Mouse (Mus musculus) CH12.LX (cell line): ENCODE measurements around the gene Mtmr12. TPM values are rescaled to one million over a fixed set of nuclear protein-coding genes. Genes with fewer than 3 reads are reported as not detected.

Source experiments
- DNase-seq: peaks from one replicate; pipeline ENCODE4 v3.0.0-alpha.2; 2013; ENCODE audit errors: extremely low read depth
- H3K27ac ChIP-seq: 2 replicates; pipeline ENCODE4 v1.5.1; 2012; ENCODE audit warnings: low read depth, mild to moderate bottlenecking, control low read depth, moderate library complexity; ENCODE audit not compliant: insufficient read depth
- H3K27me3 ChIP-seq: replicated peaks from 2 replicates; pipeline ENCODE3; 2012; ENCODE audit warnings: inconsistent platforms
- H3K36me3 ChIP-seq, 2 experiments: replicated peaks in 1 of 2; 2 replicates each; pipeline versions ENCODE3 to v1.6.1; 2012; ENCODE audit warnings: inconsistent platforms in 1 of 2, low read length in 1 of 2, mild to moderate bottlenecking in 1 of 2, mixed read lengths in 1 of 2, moderate library complexity in 1 of 2; ENCODE audit not compliant: control insufficient read depth in 1 of 2, insufficient read depth in 1 of 2
- H3K4me1 ChIP-seq, 2 experiments: 2 replicates each; pipeline ENCODE4 v1.6.1; 2012; ENCODE audit warnings: inconsistent platforms in 1 of 2, moderate library complexity in 1 of 2; ENCODE audit not compliant: insufficient read depth in 2 of 2, control insufficient read depth in 1 of 2
- H3K4me2 ChIP-seq: 2 replicates; pipeline ENCODE4 v1.6.1; 2012; ENCODE audit warnings: low read depth, mild to moderate bottlenecking, control low read depth; ENCODE audit not compliant: poor library complexity, insufficient read depth, severe bottlenecking
- H3K4me3 ChIP-seq, 3 experiments: fragments of 150-350 bp in 1 of 3; sonication (generic) in 1 of 3; replicated peaks in 1 of 3; 2 replicates each; pipeline versions ENCODE3 to v1.5.1; 2011 to 2012; ENCODE audit warnings: low read depth in 2 of 3, low read length in 2 of 3, mild to moderate bottlenecking in 2 of 3, moderate library complexity in 2 of 3, control low read depth in 1 of 3, improper control_type of control experiment in 1 of 3, inconsistent platforms in 1 of 3, mixed read lengths in 1 of 3; ENCODE audit not compliant: poor library complexity in 1 of 3
- H3K79me2 ChIP-seq: replicated peaks from 2 replicates; pipeline ENCODE4 v1.6.1; 2012; ENCODE audit warnings: mild to moderate bottlenecking, moderate library complexity; ENCODE audit not compliant: control insufficient read depth, poor library complexity, insufficient read depth, severe bottlenecking; ENCODE audit errors: extremely low read depth
- H3K9ac ChIP-seq: 2 replicates; pipeline ENCODE4 v1.6.1; 2012; ENCODE audit warnings: low read depth, mild to moderate bottlenecking, control low read depth, moderate library complexity; ENCODE audit not compliant: insufficient read depth
- H3K9me3 ChIP-seq: replicated peaks from 2 replicates; pipeline ENCODE3; 2012; ENCODE audit warnings: low read length, inconsistent platforms, mixed read lengths
- BHLHE40 ChIP-seq: IDR thresholded peaks from 2 replicates; pipeline ENCODE4 v1.6.1; 2011; ENCODE audit warnings: mild to moderate bottlenecking, low read depth, low read length, improper control_type of control experiment
- CHD1 ChIP-seq: IDR thresholded peaks from 2 replicates; pipeline ENCODE4 v1.6.1; 2012; ENCODE audit warnings: low read depth, low read length, improper control_type of control experiment, inconsistent platforms
- CTCF ChIP-seq, 2 experiments: IDR thresholded peaks in 1 of 2; conservative IDR thresholded peaks in 1 of 2; 2 replicates each; pipeline ENCODE4 v1.5.1; 2011 to 2012; ENCODE audit warnings: low read depth in 2 of 2, low read length in 2 of 2, improper control_type of control experiment in 1 of 2, inconsistent platforms in 1 of 2, mild to moderate bottlenecking in 1 of 2, moderate library complexity in 1 of 2
- ELF1 ChIP-seq: IDR thresholded peaks from 2 replicates; pipeline ENCODE4 v1.6.1; 2014; ENCODE audit warnings: low read depth, mild to moderate bottlenecking, inconsistent platforms, low read length, improper control_type of control experiment
- ETS1 ChIP-seq: conservative IDR thresholded peaks from 2 replicates; pipeline ENCODE4 v1.6.1; 2012; ENCODE audit warnings: low read depth, mild to moderate bottlenecking, inconsistent platforms, low read length, improper control_type of control experiment, moderate library complexity
- HCFC1 ChIP-seq: IDR thresholded peaks from 2 replicates; pipeline ENCODE4 v1.6.1; 2012; ENCODE audit warnings: low read depth, mild to moderate bottlenecking, inconsistent platforms, low read length, improper control_type of control experiment
- JUN ChIP-seq: IDR thresholded peaks from 2 replicates; pipeline ENCODE4 v1.6.1; 2011; ENCODE audit warnings: low read depth, mild to moderate bottlenecking, low read length, improper control_type of control experiment, moderate library complexity; ENCODE audit not compliant: insufficient read depth
- KAT2A ChIP-seq: IDR thresholded peaks from 2 replicates; pipeline ENCODE4 v1.6.1; 2012; ENCODE audit warnings: low read length, improper control_type of control experiment, inconsistent platforms; ENCODE audit not compliant: insufficient replicate concordance
- MAX ChIP-seq: IDR thresholded peaks from 2 replicates; pipeline ENCODE4 v1.6.1; 2011; ENCODE audit warnings: low read length, improper control_type of control experiment
- MAZ ChIP-seq: IDR thresholded peaks from 2 replicates; pipeline ENCODE4 v1.6.1; 2012; ENCODE audit warnings: low read depth, mild to moderate bottlenecking, inconsistent platforms, low read length, improper control_type of control experiment, moderate library complexity
- MXI1 ChIP-seq: IDR thresholded peaks from 2 replicates; pipeline ENCODE4 v1.6.1; 2011; ENCODE audit warnings: mild to moderate bottlenecking, low read depth, low read length, improper control_type of control experiment
- NELFE ChIP-seq: IDR thresholded peaks from 2 replicates; pipeline ENCODE4 v1.6.1; 2011; ENCODE audit warnings: low read depth, low read length, improper control_type of control experiment
- POLR2AphosphoS2 ChIP-seq: IDR thresholded peaks from 2 replicates; pipeline ENCODE4 v1.6.1; 2011; ENCODE audit warnings: low read depth, low read length, improper control_type of control experiment
- RAD21 ChIP-seq: IDR thresholded peaks from 2 replicates; pipeline ENCODE4 v1.6.1; 2011; ENCODE audit warnings: low read depth, mild to moderate bottlenecking, low read length, improper control_type of control experiment, moderate library complexity
- RCOR1 ChIP-seq: conservative IDR thresholded peaks from 2 replicates; pipeline ENCODE4 v1.6.1; 2012; ENCODE audit warnings: low read depth, mild to moderate bottlenecking, inconsistent platforms, low read length, improper control_type of control experiment
- SIN3A ChIP-seq: IDR thresholded peaks from 2 replicates; pipeline ENCODE4 v1.6.1; 2012; ENCODE audit warnings: low read length, improper control_type of control experiment, inconsistent platforms
- UBTF ChIP-seq: IDR thresholded peaks from 2 replicates; pipeline ENCODE4 v1.6.1; 2012; ENCODE audit warnings: low read depth, mild to moderate bottlenecking, inconsistent platforms, low read length, improper control_type of control experiment, moderate library complexity
- USF1 ChIP-seq: IDR thresholded peaks from 2 replicates; pipeline ENCODE4 v1.6.1; 2014; ENCODE audit warnings: low read depth, mild to moderate bottlenecking, inconsistent platforms, low read length, improper control_type of control experiment
- USF2 ChIP-seq: conservative IDR thresholded peaks from 2 replicates; pipeline ENCODE4 v1.6.1; 2011; ENCODE audit warnings: low read depth, low read length, improper control_type of control experiment
- ZC3H11A ChIP-seq: IDR thresholded peaks from 2 replicates; pipeline ENCODE4 v1.6.1; 2012; ENCODE audit warnings: low read depth, mild to moderate bottlenecking, inconsistent platforms, low read length, improper control_type of control experiment
- ZKSCAN1 ChIP-seq: IDR thresholded peaks from 2 replicates; pipeline ENCODE4 v1.6.1; 2012; ENCODE audit warnings: low read depth, inconsistent platforms, low read length, improper control_type of control experiment, borderline replicate concordance
- dilution Hi-C: fragments of 300-500 bp; cut with MboI; formaldehyde crosslinking; loops from 2 replicates; pipeline ENCODE4 v1.14.3; 2020; ENCODE audit warnings: low sequenced_read_pairs; ENCODE audit not compliant: extremely low pct_unique_long_range_greater_than_20kb, extremely low pct_ligation_motif_present
- in situ Hi-C: fragments of 300-500 bp; cut with MboI; formaldehyde crosslinking; loops from 3 replicates; pipeline ENCODE4 v1.14.3; 2019; ENCODE audit warnings: low sequenced_read_pairs, low pct_ligation_motif_present, low pct_unique_long_range_greater_than_20kb, mixed read lengths
- polyA plus RNA-seq: library from polyadenylated mRNA; unstranded; fragments of >175 nt; gene quantifications from 2 replicates; pipeline ENCODE4 v1.2.1, GENCODE M21; 2012; ENCODE audit warnings: low read depth; ENCODE audit not compliant: insufficient read length
- total RNA-seq, 2 experiments: library from RNA; depleted of rRNA; stranded (reverse); fragments of 300-350 nt in 1 of 2; fragments of >200 nt in 1 of 2; gene quantifications; 2 replicates each; pipeline ENCODE4 v1.2.3; 2012 to 2014

Mtmr12 gene
- total and polyA plus RNA-seq, 3 experiments: 8.2 to 16.3 (median 12.3) TPM

GRCm38 (mm10) chr15:12200021-12200420 is 4.8 kb upstream of the Mtmr12 start:
- Histone ChIP-seq H3K27ac (no peak overlapping the region), H3K9ac (no peak overlapping the region), H3K9me3 (no peaks in the 10 kb centered on the region), H3K27me3 (no peaks in the 10 kb centered on the region), H3K79me2 (no peaks in the 10 kb centered on the region), H3K36me3 (peaks cover 0 to 5% of the 10 kb centered on the region in 2 experiments), H3K4me2 (no peak overlapping the region), H3K4me3 (no peak overlapping the region), H3K4me1 (peaks cover 7 to 12% of the 10 kb centered on the region in 2 experiments; a peak in 3 of 4 replicates)
- DNase-seq: no peak
- in situ Hi-C loops: no loop called here
- dilution Hi-C loops: no loop called here
- TF ChIP-seq POLR2AphosphoS2: no peak
- TF ChIP-seq SIN3A: no peak
- no peak for TF ChIP-seq RAD21
- no peak for TF ChIP-seq ZKSCAN1
- TF ChIP-seq UBTF: no peak
- TF ChIP-seq MXI1: no peak
- TF ChIP-seq ZC3H11A: no peak
- no peak for TF ChIP-seq CHD1
- no peak for TF ChIP-seq USF1
- no peak for TF ChIP-seq ELF1
- no peak for TF ChIP-seq ETS1
- no peak for TF ChIP-seq RCOR1
- no peak for TF ChIP-seq MAZ
- no peak for TF ChIP-seq HCFC1
- no peak for TF ChIP-seq BHLHE40
- no peak for TF ChIP-seq USF2
- TF ChIP-seq KAT2A: no peak
- no peak for TF ChIP-seq NELFE

- no peak for DNase-seq
- Histone ChIP-seq H3K36me3 (peaks cover 0 to 2% of the 10 kb centered on the region in 2 experiments), H3K4me2 (no peak overlapping the region), H3K27ac (no peak overlapping the region), H3K9ac (no peak overlapping the region), H3K4me3 (no peak overlapping the region), H3K79me2 (peaks cover 13% of the 10 kb centered on the region), H3K27me3 (no peaks in the 10 kb centered on the region), H3K9me3 (no peaks in the 10 kb centered on the region), H3K4me1 (peaks cover 14 to 24% of the 10 kb centered on the region in 2 experiments)
- in situ Hi-C loops (no loop called here), dilution Hi-C loops (no loop called here)
- TF ChIP-seq RAD21 (peak; percentile 10), CTCF (conservative IDR thresholded peaks at IDR 0.05 in 1 of 2, IDR thresholded peaks at IDR 0.05 in 1 of 2; ENCODE audit: low read depth in 2 of 2, low read length in 2 of 2) (peak in 1 of 2 experiments; percentile 21; a peak in 1 of 4 replicates), JUN (no peak), MAX (no peak)
These were observed 3.0 kb upstream of the Mtmr12 start for GRCm38 (mm10) chr15:12201856-12202255.
